Mouse (Mus musculus) cortical plate, adult 2 months (tissue): Measurements from ENCODE around the gene Tbc1d1.

ENCODE experiments used
- CTCF ChIP-seq: fragments of 200-500 bp; IDR thresholded peaks from 2 replicates; pipeline ENCODE4 v1.5.1; 2011; ENCODE audit warnings: mild to moderate bottlenecking, control low read depth, low read length; ENCODE audit not compliant: insufficient read depth; ENCODE audit errors: extremely low read depth
- POLR2A ChIP-seq: fragments of 200-500 bp; IDR thresholded peaks from 2 replicates; pipeline ENCODE4 v1.6.1; 2011; ENCODE audit warnings: mild to moderate bottlenecking, low read length, control low read depth; ENCODE audit not compliant: insufficient read depth; ENCODE audit errors: extremely low read depth

- TF ChIP-seq CTCF (no peak), POLR2A (no peak)
Observed at GRCm38 (mm10) chr5:64340366-64340765, 184.3 kb downstream of the Tbc1d1 start.
